Mouse (Mus musculus): ENCODE results near the gene Serpina1f. TPM values are rescaled to one million over a fixed set of nuclear protein-coding genes. Genes with fewer than 3 reads are reported as not detected.
A peak's percentile ranks its signal among the peaks of the same experiment; 100 is the strongest.
"Not testable (repeated sequence)": the region's sequence is repeated elsewhere in the genome, so short reads cannot be mapped to it uniquely, and the experiment has no call there.

Gene Serpina1f
- polyA plus RNA-seq, 1 experiment from 2014 or later = not detected

- WGBS = 35% methylated on average over 3 of the region's 3 CpGs
- no peak overlapping the region for H3K4me2 ChIP-seq (replicated peaks)
- H3K4me3 ChIP-seq (replicated peaks) = no peak overlapping the region
- no peaks in the 10 kb centered on the region for H3K9me3 ChIP-seq
- H3K27ac ChIP-seq = no peak overlapping the region
- H3K9ac ChIP-seq = no peak overlapping the region
- H3K36me3 ChIP-seq = no peaks in the 10 kb centered on the region
- H3K4me1 ChIP-seq (replicated peaks) = peaks cover 6% of the 10 kb centered on the region; the same call in 1 of the 2 replicates
- no peak for ATAC-seq
- no peaks in the 10 kb centered on the region for H3K27me3 ChIP-seq (replicated peaks)
Observed at GRCm38 (mm10) chr12:103685386-103685785, 9.9 kb downstream of the Serpina1f start.

- no peak for ATAC-seq
- Histone ChIP-seq H3K36me3 (no peaks in the 10 kb centered on the region), H3K4me2 (replicated peaks) (no peak overlapping the region), H3K9me3 (no peaks in the 10 kb centered on the region), H3K9ac (no peak overlapping the region), H3K4me3 (replicated peaks) (no peak overlapping the region), H3K27me3 (replicated peaks) (no peaks in the 10 kb centered on the region), H3K4me1 (replicated peaks) (peaks cover 6% of the 10 kb centered on the region; the same call in 1 of the 2 replicates), H3K27ac (no peak overlapping the region)
- WGBS = 40% methylated on average over 4 of the region's 4 CpGs
Observed at GRCm38 (mm10) chr12:103683775-103684174, 11.6 kb downstream of the Serpina1f start.

DNA sequence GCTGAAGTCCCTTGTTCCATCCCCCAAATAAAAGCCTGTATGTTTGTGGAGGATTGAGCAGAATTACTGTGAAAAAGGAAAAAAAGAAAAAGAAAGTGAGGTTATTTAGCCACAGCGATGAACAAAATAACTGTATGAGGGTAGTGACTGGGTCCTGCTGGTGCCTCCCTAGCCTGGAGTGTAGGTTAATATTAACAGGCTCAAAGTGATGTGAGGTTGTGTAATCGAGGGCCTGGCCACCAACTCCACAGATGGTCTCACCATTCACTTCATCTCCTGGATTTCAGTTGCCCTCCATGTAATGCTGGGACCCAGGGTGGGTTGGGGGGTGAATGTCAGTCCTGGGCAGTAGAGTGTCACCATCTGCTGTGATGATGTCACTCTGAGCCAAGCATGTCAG, 13.6 kb downstream of the Serpina1f start:
- Histone ChIP-seq H3K27me3 (replicated peaks) (no peaks in the 10 kb centered on the region), H3K9ac (no peak overlapping the region), H3K9me3 (no peaks in the 10 kb centered on the region), H3K4me2 (replicated peaks) (0 out of 2 replicates have a peak overlapping the region, but pooled peaks have one; percentile 5), H3K27ac (no peak overlapping the region), H3K4me1 (replicated peaks) (peaks cover 6% of the 10 kb centered on the region; the same call in 1 of the 2 replicates), H3K36me3 (no peaks in the 10 kb centered on the region), H3K4me3 (replicated peaks) (no peak overlapping the region)
- 45% methylated on average over 2 of the region's 2 CpGs for WGBS
- peak; percentile 81 for ATAC-seq

DNA sequence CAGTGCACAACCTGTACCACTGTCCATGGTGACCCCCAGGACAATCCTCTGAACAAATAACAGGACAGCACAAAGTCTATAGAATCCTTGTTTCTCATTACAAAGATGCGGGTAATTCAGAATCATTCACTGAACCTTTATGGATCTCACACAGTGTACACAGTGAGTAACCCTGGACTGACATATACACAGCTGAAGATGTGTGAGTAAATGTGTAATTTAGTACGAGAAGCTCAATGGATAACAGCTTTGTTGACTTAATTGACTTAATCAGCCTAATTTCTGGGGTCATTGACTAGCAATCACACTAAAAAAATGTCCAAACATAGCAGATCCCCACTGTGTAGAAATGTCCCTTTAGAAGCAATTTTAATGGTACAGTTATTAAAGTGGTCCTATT, 14.2 kb downstream of the Serpina1f start:
- 0 out of 2 replicates have a peak, but pooled peaks have one; percentile 8 for ATAC-seq
- 67% methylated on average over 2 of the region's 2 CpGs for WGBS
- H3K4me3 ChIP-seq (replicated peaks) = no peak overlapping the region
- no peaks in the 10 kb centered on the region for H3K36me3 ChIP-seq
- H3K9ac ChIP-seq = no peak overlapping the region
- no peak overlapping the region for H3K4me2 ChIP-seq (replicated peaks)
- no peaks in the 10 kb centered on the region for H3K9me3 ChIP-seq
- H3K27ac ChIP-seq = no peak overlapping the region
- no peaks in the 10 kb centered on the region for H3K27me3 ChIP-seq (replicated peaks)
- peaks cover 6% of the 10 kb centered on the region; the same call in 1 of the 2 replicates for H3K4me1 ChIP-seq (replicated peaks)

DNA sequence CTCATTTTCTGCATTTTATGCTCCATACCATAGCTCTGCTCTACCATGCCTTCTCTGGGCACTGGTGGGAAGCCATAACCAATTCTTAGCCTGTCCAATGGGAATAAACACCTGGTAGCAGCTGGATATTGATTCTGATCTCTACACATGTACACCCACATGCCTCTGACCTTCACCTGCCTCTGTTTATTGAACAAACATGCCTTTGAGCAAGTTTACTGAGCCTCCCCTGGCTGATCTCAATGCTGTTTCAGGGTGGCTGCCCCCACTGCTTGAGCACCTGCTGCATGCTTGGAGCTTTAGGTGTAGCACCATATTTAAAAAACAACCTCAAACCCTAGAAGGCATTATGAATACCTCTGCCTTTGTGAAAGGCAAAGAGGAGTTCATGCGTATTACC, 15.5 kb downstream of the Serpina1f start:
- ATAC-seq; H3K27ac ChIP-seq; H3K9ac ChIP-seq; H3K4me3 ChIP-seq (replicated peaks); H3K9me3 ChIP-seq; H3K4me1 ChIP-seq (replicated peaks); H3K27me3 ChIP-seq (replicated peaks); H3K36me3 ChIP-seq; H3K4me2 ChIP-seq (replicated peaks): not testable (repeated sequence)
- WGBS = 96% methylated on average over 1 of the region's 1 CpGs

GRCm38 (mm10) chr12:103676039-103676438, 19.3 kb downstream of the Serpina1f start, which contains the start of gene Serpina16:
Serpina16 (minus strand) TSS chr12:103676139.
- no peaks in the 10 kb centered on the region for H3K27me3 ChIP-seq (replicated peaks)
- no peaks in the 10 kb centered on the region for H3K9me3 ChIP-seq
- H3K4me2 ChIP-seq (replicated peaks) = no peak within 1 kb of the TSS
- 0 out of 2 replicates have a peak, but pooled peaks cover 4% of the 10 kb centered on the region for H3K4me1 ChIP-seq (replicated peaks)
- WGBS = 86% methylated on average over 1 of the region's 1 CpGs
- H3K9ac ChIP-seq = no peak within 1 kb of the TSS
- no peak within 1 kb of the TSS for H3K4me3 ChIP-seq (replicated peaks)
- ATAC-seq = no peak
- H3K36me3 ChIP-seq = no peaks in the 10 kb centered on the region
- H3K27ac ChIP-seq = no peak within 1 kb of the TSS

GRCm38 (mm10) chr12:103673179-103673578, 22.1 kb downstream of the Serpina1f start:
- ATAC-seq = peak; percentile 23; the same call in 1 of the 2 replicates
- Histone ChIP-seq H3K27ac (no peak overlapping the region), H3K4me2 (replicated peaks) (no peak overlapping the region), H3K27me3 (replicated peaks) (no peaks in the 10 kb centered on the region), H3K9ac (no peak overlapping the region), H3K4me1 (replicated peaks) (0 out of 2 replicates have a peak, but pooled peaks cover 2% of the 10 kb centered on the region), H3K9me3 (no peaks in the 10 kb centered on the region), H3K36me3 (no peaks in the 10 kb centered on the region), H3K4me3 (replicated peaks) (no peak overlapping the region)
- 53% methylated on average over 2 of the region's 2 CpGs for WGBS

GRCm38 (mm10) chr12:103671483-103671882, 23.8 kb downstream of the Serpina1f start:
- Histone ChIP-seq H3K4me2 (replicated peaks) (no peak overlapping the region), H3K4me1 (replicated peaks) (0 out of 2 replicates have a peak, but pooled peaks cover 2% of the 10 kb centered on the region), H3K4me3 (replicated peaks) (no peak overlapping the region), H3K9me3 (no peaks in the 10 kb centered on the region), H3K27me3 (replicated peaks) (no peaks in the 10 kb centered on the region), H3K27ac (no peak overlapping the region), H3K9ac (no peak overlapping the region), H3K36me3 (no peaks in the 10 kb centered on the region)
- WGBS = 72% methylated on average over 3 of the region's 3 CpGs
- ATAC-seq = no peak

DNA sequence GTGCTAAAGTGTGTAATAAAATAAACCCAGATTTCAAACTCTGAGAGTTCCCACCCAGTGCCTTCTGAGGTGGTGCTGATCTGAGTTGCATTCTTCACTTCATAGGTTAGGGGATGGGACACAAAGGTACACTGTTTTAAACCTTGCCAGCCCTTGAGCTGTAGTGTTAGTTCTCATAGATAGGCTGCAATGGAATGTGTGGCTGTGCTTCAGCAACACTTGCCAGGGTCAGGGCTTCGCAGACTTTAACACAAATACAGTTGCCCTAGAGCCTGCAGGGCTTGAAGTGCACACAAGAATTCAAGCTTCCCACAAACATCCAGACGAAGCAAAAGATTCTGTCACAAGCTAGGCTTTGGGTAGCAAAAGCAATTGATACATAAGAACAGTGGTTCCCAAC, 24.4 kb downstream of the Serpina1f start:
- no peak for ATAC-seq
- no peak overlapping the region for H3K4me3 ChIP-seq (replicated peaks)
- no peaks in the 10 kb centered on the region for H3K27me3 ChIP-seq (replicated peaks)
- H3K27ac ChIP-seq = no peak overlapping the region
- 0 out of 2 replicates have a peak, but pooled peaks cover 2% of the 10 kb centered on the region for H3K4me1 ChIP-seq (replicated peaks)
- no peak overlapping the region for H3K9ac ChIP-seq
- WGBS = 44% methylated on average over 2 of the region's 2 CpGs
- H3K9me3 ChIP-seq = no peaks in the 10 kb centered on the region
- no peaks in the 10 kb centered on the region for H3K36me3 ChIP-seq
- no peak overlapping the region for H3K4me2 ChIP-seq (replicated peaks)

DNA sequence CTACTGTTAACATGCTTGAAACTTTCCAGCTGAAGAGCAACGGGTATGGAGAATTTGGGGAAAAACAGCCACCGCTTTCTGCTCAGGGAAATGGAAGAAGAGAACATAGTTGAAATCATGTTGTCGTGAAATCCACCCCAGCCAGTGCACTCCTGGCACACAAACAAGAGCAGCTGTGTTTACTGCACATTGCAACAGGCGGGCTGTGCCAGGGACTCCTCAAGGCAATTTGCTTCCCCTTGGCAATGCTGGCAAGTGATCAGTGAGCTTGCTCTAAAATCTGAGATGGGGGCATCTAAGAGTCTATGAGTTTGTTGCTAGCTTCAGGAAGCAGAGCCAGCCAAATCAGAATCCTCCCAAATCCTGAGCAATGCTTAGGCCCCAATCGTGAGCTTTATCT, 25.0 kb downstream of the Serpina1f start:
- H3K36me3 ChIP-seq = no peaks in the 10 kb centered on the region
- 77% methylated on average over 5 of the region's 5 CpGs for WGBS
- H3K9ac ChIP-seq = no peak overlapping the region
- H3K27me3 ChIP-seq (replicated peaks) = no peaks in the 10 kb centered on the region
- no peak for ATAC-seq
- no peaks in the 10 kb centered on the region for H3K9me3 ChIP-seq
- H3K4me3 ChIP-seq (replicated peaks) = no peak overlapping the region
- H3K27ac ChIP-seq = no peak overlapping the region
- no peak overlapping the region for H3K4me2 ChIP-seq (replicated peaks)
- H3K4me1 ChIP-seq (replicated peaks) = 0 out of 2 replicates have a peak, but pooled peaks cover 2% of the 10 kb centered on the region

DNA sequence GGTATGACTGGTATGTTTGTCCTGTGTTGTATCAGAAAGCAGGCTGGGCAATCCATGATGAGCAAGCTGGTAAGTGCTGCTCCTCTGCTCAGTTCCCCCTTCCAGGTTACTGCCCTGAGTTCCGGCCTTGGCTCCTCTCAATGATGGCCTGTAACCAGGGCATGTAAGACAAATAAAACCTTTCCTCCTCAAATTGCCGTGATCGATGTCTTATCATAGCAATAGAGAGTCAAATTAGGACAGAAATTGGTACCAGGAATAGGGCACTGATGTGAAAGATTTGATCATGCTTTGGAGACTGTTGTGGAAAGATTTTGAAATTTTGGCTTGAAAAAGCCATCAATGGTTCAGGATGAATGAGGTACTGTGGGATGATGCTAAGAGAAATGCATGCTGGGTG, 30.0 kb downstream of the Serpina1f start:
- Histone ChIP-seq H3K4me3 (replicated peaks) (no peak overlapping the region), H3K4me2 (replicated peaks) (no peak overlapping the region), H3K4me1 (replicated peaks) (no peaks in the 10 kb centered on the region), H3K9ac (no peak overlapping the region), H3K9me3 (no peaks in the 10 kb centered on the region), H3K36me3 (no peaks in the 10 kb centered on the region), H3K27ac (no peak overlapping the region), H3K27me3 (replicated peaks) (no peaks in the 10 kb centered on the region)
- ATAC-seq = no peak
- WGBS = 82% methylated on average over 3 of the region's 3 CpGs

DNA sequence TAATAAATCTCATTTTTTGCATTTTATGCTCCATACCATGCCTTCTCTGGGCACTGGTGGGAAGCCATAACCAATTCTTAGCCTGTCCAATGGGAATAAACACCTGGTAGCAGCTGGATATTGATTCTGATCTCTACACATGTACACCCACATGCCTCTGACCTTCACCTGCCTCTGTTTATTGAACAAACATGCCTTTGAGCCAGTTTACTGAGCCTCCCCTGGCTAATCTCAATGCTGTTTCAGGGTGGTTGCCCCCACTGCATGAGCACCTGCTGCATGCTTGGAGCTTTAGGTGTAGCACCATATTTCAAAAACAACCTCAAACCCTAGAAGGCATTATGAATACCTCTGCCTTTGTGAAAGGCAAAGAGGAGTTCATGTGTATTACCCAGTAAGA, 33.3 kb downstream of the Serpina1f start:
- not testable (repeated sequence) for H3K4me2 ChIP-seq (replicated peaks); H3K27me3 ChIP-seq (replicated peaks); H3K9me3 ChIP-seq; ATAC-seq; H3K4me1 ChIP-seq (replicated peaks); H3K27ac ChIP-seq; H3K36me3 ChIP-seq; H3K9ac ChIP-seq; H3K4me3 ChIP-seq (replicated peaks)

DNA sequence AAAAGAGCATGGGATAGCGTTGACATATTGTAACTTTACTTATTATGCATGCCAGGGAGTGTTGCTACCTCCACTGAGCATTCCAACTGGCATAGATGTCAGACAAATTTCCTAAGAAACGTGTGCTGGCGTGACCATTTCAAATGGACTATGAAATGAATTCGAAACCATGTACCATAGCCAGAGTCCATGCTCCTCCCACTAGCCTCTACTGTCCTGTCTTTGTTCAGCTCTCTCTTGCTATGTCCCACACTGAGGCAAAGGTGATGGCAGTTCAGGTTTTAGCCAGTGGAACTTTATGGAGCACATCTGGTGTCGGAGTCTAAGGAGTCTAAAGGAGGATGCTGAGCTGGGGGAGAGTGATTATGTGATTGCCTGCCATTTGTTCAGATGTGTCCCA, 35.3 kb downstream of the Serpina1f start:
- Histone ChIP-seq H3K4me1 (replicated peaks) (no peaks in the 10 kb centered on the region), H3K27ac (no peak overlapping the region), H3K4me3 (replicated peaks) (no peak overlapping the region), H3K27me3 (replicated peaks) (no peaks in the 10 kb centered on the region), H3K36me3 (no peaks in the 10 kb centered on the region), H3K9me3 (no peaks in the 10 kb centered on the region), H3K9ac (no peak overlapping the region), H3K4me2 (replicated peaks) (no peak overlapping the region)
- ATAC-seq = no peak
- 86% methylated on average over 5 of the region's 5 CpGs for WGBS
